Mouse (Mus musculus): ENCODE results near the gene Podn.
"Not testable (repeated sequence)": the region's sequence is repeated elsewhere in the genome, so short reads cannot be mapped to it uniquely, and the experiment has no call there.

Podn gene

DNA sequence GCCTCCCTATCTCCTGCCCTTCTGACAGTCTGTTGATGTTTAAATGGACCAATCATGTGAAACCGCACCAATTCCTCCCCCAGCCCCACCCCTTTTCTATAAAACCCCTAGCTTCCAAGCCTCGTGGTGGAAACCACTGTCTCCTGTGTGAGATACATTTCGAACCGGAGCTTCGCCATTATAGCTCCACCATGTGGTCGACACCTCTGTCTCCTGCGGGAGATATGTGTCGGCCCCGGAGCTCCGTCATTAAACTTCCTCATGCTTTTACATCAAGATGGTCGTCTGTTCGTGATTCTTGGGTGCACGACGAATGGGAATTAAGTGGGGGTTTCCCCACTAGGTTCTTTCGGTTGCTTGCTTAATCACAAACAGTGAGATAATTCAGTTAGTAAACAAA, 17.1 kb downstream of the Podn start:
- not testable (repeated sequence) for DNase-seq (ENCODE audit: extremely low spot score)

DNA sequence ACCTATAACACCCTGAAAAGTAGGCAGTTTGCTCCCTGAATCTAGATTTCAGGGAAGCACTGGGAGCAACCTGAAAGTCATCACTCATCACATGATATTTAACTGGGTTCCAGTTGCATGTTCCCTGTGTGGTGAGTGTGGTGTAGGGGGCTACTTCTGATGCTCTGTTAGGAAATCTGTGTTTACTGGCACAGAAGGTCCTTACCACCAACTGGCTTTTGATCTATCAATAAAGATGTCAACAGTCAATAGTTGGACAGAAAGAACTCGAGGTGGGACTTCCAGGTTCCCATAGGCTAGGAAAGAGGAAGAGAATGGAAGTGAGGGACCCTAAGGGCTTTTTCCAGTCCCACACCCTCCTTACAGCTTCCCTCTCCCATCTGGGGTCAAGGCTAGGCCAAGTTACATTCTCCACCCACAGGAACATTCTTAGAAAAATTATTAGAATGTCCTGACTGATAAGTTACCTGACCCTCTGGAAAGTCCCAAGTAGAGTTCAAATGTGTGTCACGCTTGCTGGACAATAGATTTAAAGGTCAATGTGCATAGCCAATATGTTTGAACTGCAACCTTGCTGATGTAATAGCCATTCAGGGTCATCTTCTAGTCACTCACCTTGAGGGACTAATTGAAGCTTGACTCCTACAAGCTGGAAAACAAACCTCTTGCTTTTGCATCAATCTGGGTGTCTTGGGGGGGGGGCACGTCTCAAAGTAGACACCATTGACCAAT, 18.9 kb downstream of the Podn start:
- DNase-seq (ENCODE audit: extremely low spot score): no peak

GRCm38 (mm10) chr4:108074204-108074823, 21.9 kb downstream of the Podn start:
- no peak for DNase-seq (ENCODE audit: extremely low spot score)

DNA sequence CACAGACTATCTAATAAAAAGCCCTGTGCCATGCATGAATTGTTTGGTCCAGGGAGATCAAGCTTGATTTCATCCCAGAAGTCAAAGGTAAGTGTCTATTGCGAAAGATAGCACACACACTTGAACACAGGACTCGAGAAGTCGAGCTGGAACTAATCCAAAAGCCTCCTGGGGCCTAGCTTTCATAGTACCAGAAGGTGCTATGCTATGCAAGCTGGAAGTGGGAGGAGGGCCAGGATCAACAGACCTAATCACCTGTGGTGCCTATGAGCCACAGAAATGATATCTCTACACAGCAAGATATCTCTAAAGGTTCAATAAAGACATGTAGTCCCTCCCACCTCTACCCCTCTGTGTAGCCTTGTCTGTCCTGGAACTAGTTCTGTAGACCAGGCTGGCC, 24.2 kb downstream of the Podn start:
- DNase-seq (ENCODE audit: extremely low spot score): no peak

DNA sequence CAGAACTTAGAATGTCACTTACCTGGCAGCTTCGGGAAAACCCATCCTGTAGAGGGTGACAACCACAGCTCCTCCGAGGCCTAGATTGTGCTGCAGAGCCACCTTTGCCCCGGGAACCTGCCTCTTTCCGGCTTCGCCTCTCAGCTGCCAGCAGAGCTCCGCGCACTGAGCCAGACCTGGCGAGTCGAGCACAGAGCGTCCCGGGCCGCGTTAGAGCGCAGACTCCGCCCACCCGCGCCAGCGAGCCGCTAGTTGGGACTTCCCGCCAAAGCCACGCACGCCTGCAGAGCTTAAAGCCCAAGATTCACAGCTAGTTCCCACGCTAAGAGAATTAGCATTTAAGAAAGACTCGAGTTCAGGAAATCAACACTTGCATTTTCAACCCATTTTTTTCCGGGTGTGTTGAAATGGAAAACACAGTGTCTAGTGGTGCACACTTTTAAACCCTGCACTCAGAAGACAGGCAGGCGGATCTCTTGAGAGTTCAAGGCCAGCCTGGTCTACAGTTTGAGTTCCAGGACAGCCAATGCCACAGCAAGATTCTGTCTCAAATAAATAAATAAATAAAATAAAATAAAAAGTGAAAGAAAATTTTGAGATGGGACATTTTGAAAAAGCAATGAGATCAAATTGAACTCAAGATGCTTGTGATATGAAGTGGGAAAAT, 24.9 kb downstream of the Podn start:
- peak; percentile 92 for DNase-seq (ENCODE audit: extremely low spot score)

- DNase-seq (ENCODE audit: extremely low spot score): no peak
Observed at GRCm38 (mm10) chr4:108070723-108071122, 25.5 kb downstream of the Podn start.

- DNase-seq (ENCODE audit: extremely low spot score): no peak
Observed at GRCm38 (mm10) chr4:108070286-108070685, 26.0 kb downstream of the Podn start.

DNA sequence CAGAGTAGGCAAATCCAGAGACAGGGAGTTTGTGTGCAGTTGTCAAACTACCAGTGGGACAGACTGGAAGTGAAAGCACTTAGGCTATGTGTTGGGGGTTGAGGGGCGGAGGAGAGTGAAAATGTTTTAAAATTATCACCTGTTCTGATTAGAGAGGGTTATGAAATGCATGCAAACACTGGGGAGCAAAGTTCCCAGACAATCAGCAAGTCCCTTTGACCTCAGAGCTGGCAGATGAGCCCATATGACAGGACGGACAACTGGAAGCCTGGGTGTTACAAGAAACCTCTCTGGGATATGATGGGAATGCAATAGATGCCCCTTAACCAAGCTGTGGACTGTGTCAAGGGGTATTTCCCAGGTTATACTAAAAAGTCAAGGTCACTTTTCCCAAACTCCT, 28.2 kb downstream of the Podn start:
- no peak for DNase-seq (ENCODE audit: extremely low spot score)

DNA sequence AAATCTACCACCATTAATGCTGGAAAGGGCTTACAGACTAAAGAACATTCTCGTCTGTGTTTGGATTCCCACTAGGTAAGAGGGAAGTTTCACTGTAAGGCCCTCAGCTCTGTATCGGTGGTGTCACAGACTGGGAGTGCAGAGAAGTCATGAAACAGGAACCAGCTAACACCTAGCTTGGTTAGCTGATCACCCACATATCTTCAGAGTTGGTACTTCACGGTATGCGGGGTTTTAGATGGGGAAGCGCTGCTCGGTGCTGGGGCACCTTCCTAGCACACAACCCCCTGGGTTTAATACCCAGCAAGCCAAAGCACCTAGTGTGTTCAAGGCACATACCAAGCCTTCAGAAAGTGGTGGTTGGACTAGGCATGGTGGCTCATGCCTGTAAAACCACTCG, 29.0 kb downstream of the Podn start:
- DNase-seq (ENCODE audit: extremely low spot score): no peak

GRCm38 (mm10) chr4:108066569-108066968, 29.7 kb downstream of the Podn start:
- no peak for DNase-seq (ENCODE audit: extremely low spot score)

- no peak for DNase-seq (ENCODE audit: extremely low spot score)
Observed at GRCm38 (mm10) chr4:108065176-108065844, 30.9 kb downstream of the Podn start.

GRCm38 (mm10) chr4:108063616-108064015, 32.6 kb downstream of the Podn start:
- DNase-seq (ENCODE audit: extremely low spot score): no peak

GRCm38 (mm10) chr4:108062524-108062923, 33.7 kb downstream of the Podn start:
- no peak for DNase-seq (ENCODE audit: extremely low spot score)

DNA sequence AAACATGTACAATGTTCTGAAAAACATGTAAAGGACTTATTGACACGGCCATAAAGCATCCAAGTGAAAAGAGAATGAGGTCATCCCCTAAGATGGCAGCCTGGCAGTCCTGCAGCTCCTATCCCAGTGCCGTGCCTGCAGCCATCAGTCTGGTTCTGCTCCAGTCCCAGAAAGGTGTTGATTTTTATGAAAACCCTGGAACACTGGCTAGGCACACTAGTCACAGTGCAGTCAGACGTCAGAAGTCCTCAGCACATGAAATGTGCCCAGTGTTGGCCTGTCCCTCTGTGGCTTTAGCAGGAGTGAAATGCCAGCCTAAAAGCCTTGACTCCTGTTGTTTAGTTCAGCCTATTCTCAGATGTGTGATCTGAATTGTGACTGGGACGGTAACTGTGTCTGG, 35.5 kb downstream of the Podn start:
- no peak for DNase-seq (ENCODE audit: extremely low spot score)

- DNase-seq (ENCODE audit: extremely low spot score): no peak
Observed at GRCm38 (mm10) chr4:108059601-108060379, 36.5 kb downstream of the Podn start.

GRCm38 (mm10) chr4:108058166-108058565, 38.1 kb downstream of the Podn start:
- no peak for DNase-seq (ENCODE audit: extremely low spot score)

GRCm38 (mm10) chr4:108057247-108057646, 39.0 kb downstream of the Podn start:
- DNase-seq (ENCODE audit: extremely low spot score): no peak

GRCm38 (mm10) chr4:108055873-108056272, 40.4 kb downstream of the Podn start:
- no peak for DNase-seq (ENCODE audit: extremely low spot score)

GRCm38 (mm10) chr4:108052673-108053072, 43.6 kb downstream of the Podn start:
- no peak for DNase-seq (ENCODE audit: extremely low spot score)

DNA sequence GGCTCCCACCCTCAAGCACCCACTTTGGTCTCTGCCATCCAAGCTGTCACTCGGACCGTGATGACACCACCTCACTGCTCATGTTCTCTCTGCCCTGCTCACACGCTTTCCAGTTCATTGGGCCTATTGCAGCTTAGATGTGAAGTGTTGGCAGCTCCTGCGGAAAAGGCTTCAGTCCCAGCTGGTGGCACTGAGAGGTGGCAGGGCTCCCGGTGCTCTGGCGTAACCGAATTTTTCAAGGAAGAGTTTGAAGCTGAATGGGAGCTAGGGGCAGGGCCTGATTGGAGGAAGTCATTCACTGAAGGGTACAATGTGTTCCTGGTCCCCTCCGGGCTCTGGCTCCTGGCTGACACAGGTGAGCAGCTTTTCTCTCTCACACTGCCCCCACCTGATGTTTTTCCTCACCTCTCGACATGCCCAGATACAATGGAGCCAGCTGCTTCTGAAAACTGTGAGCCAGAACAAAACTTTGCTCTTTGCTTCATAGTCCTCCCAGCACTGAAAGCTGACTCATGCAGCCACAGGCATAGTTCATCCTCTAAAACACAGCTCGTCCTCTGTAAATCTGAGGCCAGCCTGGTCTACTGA, 44.5 kb downstream of the Podn start:
- no peak for DNase-seq (ENCODE audit: extremely low spot score)

GRCm38 (mm10) chr4:108046136-108046535, 50.1 kb downstream of the Podn start:
- no peak for DNase-seq (ENCODE audit: extremely low spot score)

Data from embryo, embryonic 9.5 days (tissue).